Mouse (Mus musculus): Measurements from ENCODE around the gene 9530053A07Rik.

9530053A07Rik gene

DNA sequence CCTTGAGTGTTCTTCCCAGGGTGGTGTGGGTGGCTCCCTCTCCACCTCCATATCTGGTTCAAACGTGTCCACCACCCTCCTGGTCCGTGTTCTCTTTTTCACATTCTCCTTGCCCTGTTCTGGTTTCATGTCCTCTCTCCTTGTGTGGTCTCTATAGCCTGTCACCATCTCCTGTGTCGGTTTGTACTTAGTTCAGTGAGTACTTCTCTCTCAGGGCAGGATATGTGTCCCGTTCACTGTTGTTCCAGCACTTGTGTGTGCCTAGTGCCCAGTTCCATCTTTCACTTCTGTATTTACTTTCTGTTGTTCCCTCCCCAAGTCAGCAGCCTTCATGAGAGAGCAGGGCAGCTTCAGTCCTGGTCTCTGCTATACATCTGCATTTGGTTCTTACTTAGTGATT, 46.1 kb downstream of the 9530053A07Rik start:
- DNase-seq: no peak

DNA sequence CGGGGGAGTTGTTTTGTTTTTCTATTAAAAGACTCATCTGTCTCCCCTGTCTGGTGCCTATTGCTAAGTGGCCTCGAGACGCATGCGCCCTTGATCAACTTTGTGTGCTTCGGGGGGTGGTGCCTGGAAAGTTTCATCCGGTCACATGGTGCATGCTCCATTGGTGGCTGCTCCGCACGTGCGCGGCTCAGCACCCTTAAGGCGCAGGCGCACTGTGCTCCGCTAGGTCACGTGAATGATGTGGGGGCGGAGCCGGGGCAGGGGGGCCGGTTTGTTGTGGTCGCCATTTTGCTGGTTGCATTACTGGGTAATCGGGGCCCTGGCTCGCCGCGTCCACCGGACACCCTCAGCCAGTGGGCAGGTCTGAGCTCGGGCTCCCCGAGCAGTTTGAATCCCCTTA, 50.0 kb downstream of the 9530053A07Rik start, which contains the start of gene Dyrk1b:
Gene Dyrk1b (plus strand): TSS at position 242 of the 400 bp plus-strand sequence.
- peak; percentile 99 for DNase-seq

DNA sequence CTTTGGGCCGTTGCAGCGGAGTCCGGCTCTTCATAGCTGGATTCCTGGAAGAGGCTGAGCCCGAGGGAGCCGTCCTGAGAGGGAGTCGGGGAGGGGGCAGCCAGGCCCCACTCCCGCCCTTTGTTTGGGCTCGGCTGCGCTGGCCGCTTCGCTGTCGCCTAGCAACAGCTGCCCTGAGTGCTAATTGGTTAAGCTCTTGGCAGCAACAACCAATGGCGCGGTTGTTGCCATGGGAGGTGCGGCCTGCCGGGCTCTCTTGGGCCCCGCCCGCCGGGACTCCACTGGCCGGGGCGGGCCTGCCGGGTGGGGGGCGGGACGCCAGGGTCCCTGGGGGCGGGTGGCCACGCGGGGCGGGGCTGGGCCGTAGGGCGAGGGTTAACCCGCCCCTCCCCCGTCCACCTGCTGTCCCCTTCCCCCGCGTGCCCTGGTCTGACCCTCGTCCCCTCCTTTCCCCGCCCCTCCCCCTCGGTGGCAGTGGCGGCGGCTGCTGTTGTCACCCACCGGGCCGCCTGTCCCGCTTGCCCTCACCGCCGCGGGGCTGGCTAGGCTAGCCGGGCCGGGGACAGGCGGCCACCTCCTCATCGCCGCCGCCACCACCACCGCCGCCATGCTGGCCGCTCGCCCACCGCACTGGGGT, 50.6 kb downstream of the 9530053A07Rik start:
- DNase-seq: peak; percentile 99

DNA sequence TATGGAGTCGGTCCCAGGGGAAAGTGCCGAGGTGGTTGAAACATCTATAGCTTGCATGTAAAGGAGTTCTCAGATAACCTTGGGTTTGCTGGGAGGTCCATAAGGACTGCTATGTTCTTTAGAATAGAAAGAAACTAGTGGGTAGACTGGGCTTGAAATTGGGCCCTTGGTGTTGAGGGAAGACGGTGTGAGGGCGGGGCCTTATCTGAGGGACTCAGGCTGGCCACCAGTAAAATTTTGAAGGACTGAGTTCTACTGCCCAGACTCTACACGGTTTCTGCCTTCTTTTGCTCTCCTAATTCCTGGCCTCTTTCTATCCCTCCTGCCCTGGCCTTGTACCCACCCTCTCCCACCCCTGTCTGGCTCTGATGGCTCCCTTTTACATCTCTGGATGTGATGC, 51.6 kb downstream of the 9530053A07Rik start:
- DNase-seq: no peak

DNA sequence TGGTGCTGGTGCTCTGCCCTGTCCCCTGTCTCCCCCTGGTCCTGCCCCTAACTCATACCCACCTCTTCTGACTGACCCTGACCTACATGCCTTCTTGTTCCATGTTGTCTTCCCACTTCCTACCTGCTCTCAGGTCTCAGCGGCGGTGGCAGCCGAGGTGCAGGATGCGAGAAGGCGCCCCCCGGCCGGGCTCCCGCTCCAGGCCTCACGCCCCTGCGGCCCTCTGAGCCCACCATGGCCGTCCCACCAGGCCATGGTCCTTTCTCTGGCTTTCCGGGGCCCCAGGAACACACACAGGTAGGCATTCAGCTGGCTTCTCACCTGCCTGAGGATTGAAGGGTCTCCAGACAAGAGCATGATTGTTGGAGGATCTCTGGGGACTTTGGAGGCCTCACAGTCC, 52.1 kb downstream of the 9530053A07Rik start:
- DNase-seq: no peak

DNA sequence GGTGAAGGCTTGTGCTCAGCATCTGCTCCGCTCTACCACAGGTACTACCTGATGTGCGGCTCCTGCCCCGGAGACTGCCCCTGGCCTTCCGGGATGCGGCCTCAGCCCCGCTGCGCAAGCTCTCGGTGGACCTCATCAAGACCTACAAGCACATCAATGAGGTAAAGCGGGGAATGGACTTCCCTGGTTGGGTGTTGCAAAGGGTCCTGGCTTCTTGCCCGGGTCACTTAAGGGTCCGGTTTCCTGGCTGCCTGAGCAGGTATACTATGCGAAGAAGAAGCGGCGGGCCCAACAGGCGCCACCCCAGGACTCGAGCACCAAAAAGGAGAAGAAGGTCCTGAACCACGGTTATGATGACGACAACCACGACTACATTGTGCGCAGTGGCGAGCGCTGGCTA, 53.1 kb downstream of the 9530053A07Rik start:
- DNase-seq: no peak

DNA sequence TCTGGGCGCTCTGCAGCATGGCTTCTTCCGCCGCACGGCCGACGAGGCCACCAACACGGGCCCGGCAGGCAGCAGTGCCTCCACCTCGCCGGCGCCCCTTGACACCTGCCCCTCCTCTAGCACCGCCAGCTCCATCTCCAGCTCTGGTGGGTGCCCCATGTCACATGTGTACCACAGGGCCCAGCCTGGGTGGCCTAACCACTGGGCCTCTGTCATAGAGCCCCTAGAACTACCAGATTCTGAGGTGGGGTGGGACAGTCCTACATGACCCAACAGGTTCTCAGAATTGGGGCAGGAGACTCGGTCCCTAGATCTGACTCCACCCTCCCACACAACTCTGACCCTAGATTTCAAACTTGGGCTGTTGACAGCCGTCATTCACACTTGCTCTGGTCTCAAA, 56.6 kb downstream of the 9530053A07Rik start:
- DNase-seq: no peak

DNA sequence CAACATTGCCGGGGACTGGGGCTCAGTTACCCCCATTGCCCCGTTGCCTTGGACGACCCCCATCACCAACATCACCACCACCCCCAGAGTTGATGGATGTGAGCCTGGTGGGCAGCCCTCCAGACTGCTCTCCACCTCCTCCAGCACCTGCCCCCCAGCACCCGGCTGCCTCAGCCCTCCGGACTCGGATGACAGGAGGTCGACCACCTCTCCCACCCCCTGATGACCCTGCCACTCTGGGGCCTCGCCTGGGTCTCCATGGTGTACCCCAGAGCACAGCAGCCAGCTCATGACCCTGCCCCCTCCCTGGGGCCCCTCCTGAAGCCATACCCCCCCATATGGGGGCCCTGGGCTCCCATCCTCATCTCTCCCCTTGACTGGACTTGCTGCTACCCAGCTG, 57.4 kb downstream of the 9530053A07Rik start:
- DNase-seq: no peak

DNA sequence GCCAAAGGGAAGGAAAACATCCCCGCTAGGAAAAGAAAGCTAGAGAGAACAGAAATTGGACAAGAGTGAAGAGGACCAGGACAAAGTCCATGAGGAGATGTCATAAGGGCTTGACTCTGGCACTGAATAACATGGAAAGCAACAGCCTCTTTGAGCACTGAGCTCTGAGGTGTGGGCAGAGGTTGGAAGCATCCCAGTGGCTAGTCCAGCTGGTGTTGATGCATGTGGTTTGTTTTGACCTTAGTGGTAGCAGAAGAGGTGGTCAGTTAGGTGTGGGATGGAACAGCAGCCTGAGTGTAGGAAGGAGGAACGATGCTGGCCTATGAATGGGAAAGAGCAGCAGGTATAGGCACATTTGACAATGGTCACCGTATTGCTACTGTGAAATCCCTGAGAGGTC, 62.2 kb downstream of the 9530053A07Rik start:
- DNase-seq: no peak

DNA sequence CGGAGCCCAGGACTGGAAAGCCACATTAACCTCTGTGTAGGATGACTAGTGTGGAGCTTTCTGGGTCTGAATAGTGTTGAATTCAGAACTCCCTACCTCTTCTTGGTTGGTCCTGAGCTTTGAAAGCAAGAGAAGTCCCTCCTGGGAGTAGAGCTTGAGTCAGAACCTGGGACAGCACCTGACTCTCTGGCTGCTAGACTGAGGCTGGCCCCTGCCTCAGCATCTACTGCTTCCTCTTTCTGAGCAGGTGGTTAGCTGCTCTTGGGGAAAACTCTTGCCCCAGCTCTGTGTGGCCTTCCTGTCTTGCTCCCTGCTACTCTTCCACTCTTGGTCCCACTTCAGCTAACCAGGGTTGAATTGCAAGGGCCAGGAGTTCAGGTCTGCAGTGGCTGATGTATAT, 62.6 kb downstream of the 9530053A07Rik start:
- DNase-seq: no peak

DNA sequence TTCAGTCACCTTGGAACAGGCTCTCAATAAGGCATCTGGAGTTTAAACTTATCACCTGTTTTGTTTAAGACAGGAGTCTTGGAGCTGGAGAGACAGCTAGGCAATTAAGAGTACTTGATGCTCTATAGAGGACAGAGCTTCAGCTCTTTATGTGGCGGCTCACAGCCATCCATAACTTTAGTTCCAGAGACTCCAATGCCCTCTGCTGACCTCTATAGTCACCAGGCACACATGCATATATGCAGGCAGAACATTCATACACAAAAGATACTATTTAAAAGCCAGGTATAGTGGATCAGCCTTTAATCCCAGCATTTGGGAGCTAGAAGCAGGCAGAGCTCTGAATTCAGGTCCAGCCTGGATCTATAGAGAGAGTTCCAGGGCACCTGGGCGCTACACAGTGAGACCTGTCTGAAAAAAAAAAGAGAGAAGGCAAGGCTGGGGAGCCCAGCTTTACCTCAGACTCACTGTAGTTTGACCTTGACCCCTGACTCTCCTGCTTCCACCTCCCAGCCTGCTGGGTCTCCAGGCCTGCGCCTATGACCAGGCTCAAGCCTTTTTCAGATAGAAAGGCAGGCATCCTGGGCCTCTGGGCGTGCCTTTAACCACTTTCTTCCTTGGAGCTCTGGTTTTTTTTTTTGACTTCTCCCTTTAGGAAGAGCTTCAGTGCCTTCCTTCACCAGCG, 66.3 kb downstream of the 9530053A07Rik start:
- no peak for DNase-seq

DNA sequence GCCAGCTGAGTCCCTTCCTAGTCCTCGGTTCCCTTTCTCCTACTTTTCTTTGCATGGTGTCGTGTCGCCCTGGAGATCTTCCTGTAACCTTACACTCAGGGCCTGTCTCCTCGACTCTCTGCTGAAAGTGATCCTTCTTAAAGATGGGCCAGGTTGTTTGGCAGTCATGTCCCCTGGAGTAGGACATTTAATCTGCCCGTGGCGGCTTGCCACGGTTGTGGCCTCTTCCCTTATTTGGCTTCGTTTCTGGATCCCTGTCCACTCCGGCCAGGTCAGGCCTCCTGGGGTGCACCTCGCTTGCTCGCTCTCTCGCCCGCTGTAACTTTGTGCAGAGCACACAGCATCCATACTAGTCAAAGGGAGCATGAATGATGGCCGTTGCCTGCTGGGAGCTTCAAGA, 67.3 kb downstream of the 9530053A07Rik start:
- DNase-seq: no peak

DNA sequence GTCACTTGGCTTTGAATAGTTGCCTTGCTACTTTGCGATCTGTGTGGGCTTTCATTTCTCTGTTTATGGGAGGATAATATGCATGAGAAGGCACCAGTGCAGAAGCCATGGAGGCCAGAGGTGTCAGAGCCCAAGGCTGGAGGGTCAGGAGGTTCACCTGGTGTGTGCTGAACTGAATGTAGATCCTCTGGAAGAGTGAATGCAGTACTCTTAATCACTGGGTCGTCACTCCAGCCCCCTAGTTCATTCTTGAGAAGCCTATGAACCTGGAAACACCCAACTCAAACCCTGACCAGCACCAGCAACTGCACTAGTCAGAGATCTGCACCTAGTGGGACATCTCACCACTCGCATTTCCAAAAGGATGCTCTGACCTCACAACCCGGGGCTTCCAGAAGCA, 69.8 kb downstream of the 9530053A07Rik start:
- no peak for DNase-seq

DNA sequence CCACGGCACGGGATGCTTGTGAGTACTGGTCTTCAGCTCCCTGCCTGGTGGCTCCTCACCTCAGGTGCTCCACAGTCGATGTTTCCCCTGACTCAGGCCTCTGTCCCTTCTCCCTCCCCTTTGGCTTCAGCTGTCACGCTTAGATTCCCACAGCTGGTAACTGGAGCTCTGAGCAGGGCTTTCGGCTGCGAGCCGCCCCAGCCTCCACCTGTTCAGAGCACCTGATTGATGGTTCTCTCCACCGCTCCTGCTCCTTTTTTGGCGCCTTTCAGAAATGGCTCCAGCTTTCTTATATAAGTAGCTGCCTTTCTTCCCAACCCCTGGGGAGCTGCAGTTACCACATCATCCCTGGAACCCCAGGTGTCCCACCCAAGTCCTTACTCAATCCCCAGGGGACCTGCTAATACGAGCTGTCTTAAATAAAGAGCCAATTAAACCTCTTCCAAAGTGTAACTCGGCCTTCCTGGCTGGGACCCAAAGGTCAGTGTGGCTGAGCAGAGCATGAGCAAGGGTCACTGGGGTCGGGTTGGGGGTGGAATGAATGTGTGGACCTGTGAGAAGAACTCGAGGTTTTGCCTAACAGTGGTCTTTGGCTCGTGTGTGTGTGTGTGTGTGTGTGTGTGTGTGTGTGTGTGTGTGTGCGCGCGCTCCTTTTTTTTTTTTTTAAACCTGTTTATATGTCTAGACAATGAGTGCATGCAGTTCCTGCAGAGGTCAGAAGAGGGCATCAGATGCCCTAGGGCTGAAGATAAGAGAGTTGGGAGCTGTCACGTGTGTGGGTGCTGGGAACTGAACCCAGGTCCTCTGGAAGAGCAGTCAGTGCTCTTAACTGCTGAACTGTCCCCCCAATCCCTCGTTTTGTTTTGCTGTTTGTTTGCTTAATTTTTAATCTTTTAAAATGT, 74.2 kb downstream of the 9530053A07Rik start:
- no peak for DNase-seq

DNA sequence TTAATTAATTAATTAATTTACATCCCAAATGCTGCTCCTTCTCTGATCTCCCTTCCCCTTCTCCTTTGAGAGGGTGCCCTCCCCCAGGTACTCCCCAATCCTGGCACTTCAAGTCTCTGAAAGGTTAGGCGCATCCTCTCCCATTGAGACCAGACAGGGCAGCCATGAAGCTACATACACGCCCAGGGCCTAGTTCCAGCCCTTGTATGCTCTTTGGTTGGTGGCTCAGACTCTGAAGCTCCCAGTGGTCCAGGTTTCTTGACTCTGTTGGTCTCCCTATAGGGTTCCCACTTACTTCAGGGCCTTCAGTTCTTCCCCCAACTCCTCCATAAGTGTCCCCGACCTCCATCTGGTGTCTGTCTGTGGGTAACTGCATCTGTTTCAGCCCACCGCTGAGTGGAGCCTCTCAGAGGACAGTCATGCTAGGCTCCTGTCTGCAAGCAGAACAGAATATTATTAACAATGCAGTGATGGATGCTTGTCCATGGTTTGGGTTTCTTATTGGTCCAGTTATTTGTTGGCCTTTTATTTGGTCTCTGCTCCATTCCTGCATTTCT, 76.9 kb downstream of the 9530053A07Rik start:
- no peak for DNase-seq

DNA sequence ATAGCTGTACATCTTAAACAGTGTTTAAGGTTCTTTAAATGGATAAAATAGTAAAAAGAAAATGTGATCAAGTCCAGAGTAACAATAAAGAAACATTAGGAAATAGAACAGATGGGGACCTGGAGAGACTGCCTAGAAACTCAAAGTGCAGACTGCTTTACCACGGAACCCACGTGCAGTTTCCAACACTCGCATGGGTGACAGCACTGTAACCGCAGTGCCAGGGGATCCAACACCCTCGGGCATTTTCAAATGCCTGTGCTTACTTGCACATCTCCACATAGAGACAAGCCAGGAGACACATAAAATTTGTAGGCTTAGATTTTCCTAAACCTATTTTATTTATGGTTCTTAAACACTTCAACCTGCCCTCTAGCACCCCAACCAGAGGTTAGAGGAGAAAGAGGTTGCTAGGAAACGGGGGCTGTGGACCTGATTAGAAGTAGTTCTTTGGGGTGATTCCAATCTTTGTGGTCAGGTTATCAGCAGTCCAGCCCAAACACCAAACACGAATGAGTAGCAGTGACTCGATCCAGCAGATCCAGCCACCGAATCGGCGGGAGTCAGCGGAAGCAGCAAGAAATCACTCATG, 79.2 kb downstream of the 9530053A07Rik start:
- DNase-seq: no peak

DNA sequence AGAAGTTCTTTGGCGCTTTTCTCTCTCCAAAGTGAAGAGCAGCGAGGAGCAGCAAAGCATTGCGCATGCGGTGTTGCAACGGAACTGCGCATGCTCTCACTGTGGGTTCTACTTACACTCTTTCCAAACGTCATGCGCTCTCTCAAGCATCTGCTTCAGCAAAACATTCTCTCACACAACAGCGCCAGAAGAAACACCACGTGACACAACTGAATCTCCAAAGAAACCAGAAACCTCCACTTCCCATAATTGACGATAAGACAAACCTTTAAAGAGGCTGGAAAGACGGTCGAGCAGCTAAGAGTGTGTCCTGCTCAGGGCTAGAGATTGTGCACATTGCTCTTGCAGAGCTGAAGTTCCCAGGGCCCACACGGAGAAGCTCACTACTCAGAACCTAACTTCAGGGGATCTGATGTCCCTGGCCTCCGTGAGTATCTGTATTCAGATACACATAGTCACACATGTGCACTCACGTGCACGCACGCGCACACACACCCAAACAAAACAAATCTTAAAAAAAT, 79.8 kb downstream of the 9530053A07Rik start:
- DNase-seq: peak; percentile 83

DNA sequence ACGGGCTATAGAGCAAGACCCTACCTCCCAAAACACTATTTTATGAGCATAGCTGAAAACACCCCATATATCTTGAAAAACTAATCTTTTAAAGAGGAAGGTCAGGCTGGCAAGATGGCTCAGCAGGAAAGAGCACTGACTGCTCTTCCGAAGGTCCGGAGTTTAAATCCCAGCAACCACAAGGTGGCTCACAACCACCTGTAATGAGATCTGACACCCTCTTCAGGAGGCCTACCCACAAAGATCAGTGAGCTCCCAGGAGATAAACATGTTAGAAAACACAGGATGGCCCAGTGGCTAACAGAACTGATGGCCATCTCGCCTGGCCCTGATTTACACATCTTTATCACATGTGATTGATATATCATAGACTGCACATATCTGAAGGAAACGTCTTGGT, 81.5 kb downstream of the 9530053A07Rik start:
- DNase-seq: no peak

DNA sequence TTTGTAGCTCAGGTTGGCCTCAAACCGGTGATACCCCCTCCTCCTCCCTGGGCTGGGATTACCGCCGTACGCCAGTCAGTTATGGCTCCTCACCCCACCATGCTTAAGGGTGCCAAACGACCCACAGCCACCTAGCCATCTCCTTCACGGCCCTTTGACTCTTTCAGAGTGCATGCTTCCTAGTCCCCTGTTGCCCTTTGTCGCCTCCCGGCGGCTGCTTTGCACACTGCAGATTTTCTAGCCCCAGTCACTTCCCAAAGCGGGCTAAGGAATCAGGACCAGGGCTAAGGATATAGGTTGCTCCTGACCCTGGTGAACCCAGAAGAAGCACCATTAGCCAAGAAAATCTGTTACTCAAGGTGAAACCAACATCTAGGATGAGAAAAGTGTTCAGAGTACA, 84.9 kb downstream of the 9530053A07Rik start:
- peak; percentile 71 for DNase-seq
